Mouse (Mus musculus) midbrain, embryonic 11.5 days (tissue): ENCODE data around the gene Setd5. TPM values are rescaled to one million over a fixed set of nuclear protein-coding genes. Genes with fewer than 3 reads are reported as not detected.

Source experiments
- polyA plus RNA-seq: library from polyadenylated mRNA; unstranded; fragments of >200 nt; fragmentation: Nextera tagmentation; extraction: Ambion mirVana; gene quantifications from 2 replicates; pipeline ENCODE4 v1.2.1, GENCODE M21; 2014

The Setd5 gene
- polyA plus RNA-seq, 1 experiment from 2014 or later = 75.5 TPM

Other genes with a start within 250 kb of the Setd5 start
- 48.9 and 54.9 TPM in 2 replicates for gene Srgap3, start 130.1 kb upstream of the Setd5 start, polyA plus RNA-seq
- 57.1 and 59.5 TPM in 2 replicates for gene Thumpd3, start 31.1 kb upstream of the Setd5 start, polyA plus RNA-seq
- 7.6 TPM in 2 replicates for gene Lhfpl4, start 118.0 kb downstream of the Setd5 start, polyA plus RNA-seq
- 44.2 and 46.3 TPM in 2 replicates for gene Mtmr14, start 160.5 kb downstream of the Setd5 start, polyA plus RNA-seq
- gene Cpne9, start 204.9 kb downstream of the Setd5 start, polyA plus RNA-seq = 0.07 and 0.08 TPM in 2 replicates
- 20.1 and 22.8 TPM in 2 replicates for gene Brpf1, start 229.8 kb downstream of the Setd5 start, polyA plus RNA-seq
- 12.2 and 13.8 TPM in 2 replicates for gene Ogg1, start 249.6 kb downstream of the Setd5 start, polyA plus RNA-seq